Mouse (Mus musculus) lung, postnatal 0 days (tissue): Measurements from ENCODE around the gene Epas1.

Experiments
- CTCF ChIP-seq: IDR thresholded peaks from 2 replicates; pipeline ENCODE4 v1.5.1; 2016; ENCODE audit warnings: antibody characterized with exemption, mild to moderate bottlenecking
- EP300 ChIP-seq: IDR thresholded peaks from 2 replicates; pipeline ENCODE4 v1.6.1; 2016; ENCODE audit warnings: antibody characterized with exemption, mild to moderate bottlenecking, control low read depth

DNA sequence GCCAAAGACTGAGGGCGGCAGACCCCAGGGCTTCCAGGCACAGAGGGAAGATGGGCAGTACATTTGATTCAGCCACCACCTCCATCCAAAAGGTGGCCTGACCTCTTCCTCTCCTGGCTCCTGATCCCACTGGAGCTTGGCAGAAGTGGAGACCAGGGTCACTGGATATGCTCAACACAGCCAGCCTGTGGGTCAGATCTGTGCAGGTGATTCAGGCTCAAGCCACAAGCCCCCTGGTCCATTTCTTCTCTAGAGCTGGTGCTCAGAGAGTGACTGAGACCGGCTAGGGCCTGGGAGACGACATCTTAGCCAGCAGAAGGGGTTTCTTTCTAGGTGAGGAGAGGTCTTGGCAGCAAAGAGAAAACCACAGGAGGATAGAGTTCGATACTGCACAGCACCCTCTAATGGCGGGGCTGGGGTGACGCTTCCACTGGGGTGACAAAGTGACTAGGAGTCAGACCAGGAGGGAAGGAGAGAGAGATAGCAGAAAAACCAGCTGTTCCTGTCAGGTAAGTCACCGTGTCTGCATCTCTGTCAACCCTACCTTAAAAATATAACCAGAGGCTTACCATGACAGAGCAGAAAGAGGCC is 10.1 kb upstream of the Epas1 start:
- TF ChIP-seq CTCF = peak; percentile 40
- TF ChIP-seq EP300 = no peak
